Mouse (Mus musculus) brain, embryonic 14.5 days (tissue): ENCODE data around the gene Lce1d. TPM values are rescaled to one million over a fixed set of nuclear protein-coding genes. Genes with fewer than 3 reads are reported as not detected.
"Not testable (repeated sequence)": the region's sequence is repeated elsewhere in the genome, so short reads cannot be mapped to it uniquely, and the experiment has no call there.

Experiments
- DNase-seq: peaks from one replicate; pipeline ENCODE4 v3.0.0-alpha.2; 2011; ENCODE audit warnings: low read depth
- CTCF ChIP-seq: fragments of 200-500 bp; IDR thresholded peaks from 2 replicates; pipeline ENCODE4 v1.5.1; 2012; ENCODE audit warnings: inconsistent platforms, mild to moderate bottlenecking, moderate library complexity, borderline replicate concordance; ENCODE audit not compliant: insufficient read depth, insufficient read length; ENCODE audit errors: extremely low read depth
- POLR2A ChIP-seq: fragments of 200-500 bp; IDR thresholded peaks from 2 replicates; pipeline ENCODE4 v1.6.1; 2012; ENCODE audit warnings: mild to moderate bottlenecking, inconsistent platforms, borderline replicate concordance; ENCODE audit not compliant: poor library complexity, insufficient read depth, insufficient read length, severe bottlenecking; ENCODE audit errors: extremely low read depth
- polyA plus RNA-seq: library from polyadenylated mRNA; depleted of rRNA; stranded (reverse); fragments of >200 nt; gene quantifications from 2 replicates; pipeline ENCODE4 v1.2.3, GENCODE M21; 2012; rRNA removed

Lce1d gene
- not detected in 2 replicates for polyA plus RNA-seq

DNA sequence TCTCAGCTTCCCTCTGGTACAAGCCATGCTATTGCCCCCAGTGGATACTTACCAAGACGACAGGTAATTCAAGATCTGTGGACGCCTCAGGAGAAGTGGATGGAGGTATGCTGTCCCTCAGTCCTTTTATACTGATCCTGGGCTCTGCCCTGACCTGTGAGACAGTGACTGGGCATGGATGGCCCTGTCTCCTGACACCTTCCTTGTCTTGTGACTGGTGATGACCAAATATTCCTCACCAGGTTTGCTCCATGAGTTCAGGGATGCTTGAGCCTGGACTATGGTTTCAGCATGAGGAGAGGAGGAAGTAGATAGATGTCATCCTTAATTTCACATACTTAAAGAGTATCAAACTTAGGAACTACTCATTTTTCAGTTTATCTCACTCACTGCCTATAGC lies at the start of gene Lce1d:
Lce1d (minus strand) TSS at position 101 of the 400 bp plus-strand sequence.
- TF ChIP-seq CTCF = no peak
- TF ChIP-seq POLR2A = no peak
- DNase-seq = no peak

DNA sequence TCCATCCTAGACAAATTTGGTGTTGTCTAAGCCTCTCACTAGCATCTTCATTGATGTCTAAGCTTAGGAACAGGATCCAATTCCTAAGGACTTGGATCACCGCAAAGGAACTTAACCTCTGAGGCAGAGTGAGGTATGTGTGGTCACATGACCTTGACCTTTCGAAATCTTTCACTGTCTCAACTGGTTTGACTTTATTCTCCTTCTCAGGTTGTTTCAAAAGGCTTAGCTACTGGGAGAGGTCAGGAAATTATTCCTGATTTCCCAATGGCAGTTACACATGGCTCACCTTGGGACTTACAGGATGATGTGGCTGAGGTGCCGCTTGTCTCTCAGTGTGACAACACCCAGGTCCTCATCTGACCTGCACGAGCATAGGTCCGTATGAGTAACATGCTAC lies 35.6 kb upstream of the Lce1d start:
- no peak for TF ChIP-seq POLR2A
- TF ChIP-seq CTCF = no peak
- no peak for DNase-seq

DNA sequence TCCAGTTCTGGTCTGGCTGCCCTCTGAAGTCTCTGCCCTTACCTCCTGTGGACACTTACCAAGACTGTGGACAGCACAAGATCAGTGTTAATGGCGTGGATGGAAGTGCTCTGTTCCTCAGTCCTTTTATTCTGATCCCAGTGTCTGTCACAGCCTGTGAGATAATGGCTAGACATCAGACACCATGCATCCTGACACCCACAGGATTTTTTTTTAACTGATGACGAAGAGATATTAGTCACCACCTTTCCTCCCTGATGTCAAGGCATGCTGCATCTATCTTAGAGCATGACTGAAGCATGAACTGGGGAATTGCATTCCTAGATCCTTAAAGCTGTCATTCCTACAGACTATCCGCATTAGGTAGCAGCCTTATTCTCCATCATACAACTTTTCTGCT lies 33.2 kb upstream of the Lce1d start, which contains the start of gene Lce1f:
Lce1f (minus strand) TSS at position 101 of the 400 bp plus-strand sequence.
- no peak for DNase-seq

DNA sequence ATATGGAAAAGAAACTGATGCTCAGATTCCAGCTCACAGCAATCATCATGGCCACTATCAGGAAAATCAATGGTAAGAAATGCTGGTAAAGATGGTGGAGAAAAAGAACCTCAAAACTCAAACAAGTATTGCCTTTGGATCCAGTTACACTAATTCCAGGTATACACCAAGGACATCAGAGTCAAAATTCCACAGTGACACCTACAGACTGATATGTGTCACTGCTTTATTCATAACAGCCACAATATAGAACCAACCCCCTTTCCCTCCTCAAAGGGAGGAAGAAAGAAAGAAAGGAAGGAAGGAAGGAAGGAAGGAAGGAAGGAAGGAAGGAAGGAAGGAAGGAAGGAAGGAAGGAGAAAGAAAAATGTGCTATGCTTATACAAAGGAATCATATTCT lies 28.1 kb upstream of the Lce1d start:
- TF ChIP-seq POLR2A (no peak), CTCF (no peak)
- peak; percentile 1 for DNase-seq

More for the DNA sequence above, 33.2 kb upstream of the Lce1d start, which contains the start of gene Lce1f:
- TF ChIP-seq CTCF (no peak), POLR2A (no peak)

DNA sequence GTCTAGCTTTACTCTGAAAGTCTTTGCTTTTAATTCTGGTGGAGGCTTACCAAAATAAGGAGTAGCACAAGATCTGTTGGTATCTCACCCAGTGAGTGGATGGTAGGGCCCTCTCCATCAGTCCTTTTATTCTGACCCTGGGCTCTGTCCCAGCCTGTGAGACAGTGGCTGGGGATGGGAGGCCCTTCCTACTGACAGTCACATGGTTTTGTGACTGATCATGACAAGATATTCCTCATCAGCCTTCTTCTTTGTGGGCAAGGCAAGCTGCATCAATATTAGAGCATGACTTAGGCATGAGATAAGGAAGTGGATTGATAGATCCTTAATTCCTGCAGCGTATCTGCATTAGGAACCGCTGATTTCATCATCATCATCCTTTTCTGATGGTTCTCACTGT lies 22.0 kb upstream of the Lce1d start, which contains the start of gene Lce1e:
Lce1e (minus strand) TSS at position 101 of the 400 bp plus-strand sequence.
- TF ChIP-seq CTCF = no peak
- TF ChIP-seq POLR2A = no peak
- no peak for DNase-seq

DNA sequence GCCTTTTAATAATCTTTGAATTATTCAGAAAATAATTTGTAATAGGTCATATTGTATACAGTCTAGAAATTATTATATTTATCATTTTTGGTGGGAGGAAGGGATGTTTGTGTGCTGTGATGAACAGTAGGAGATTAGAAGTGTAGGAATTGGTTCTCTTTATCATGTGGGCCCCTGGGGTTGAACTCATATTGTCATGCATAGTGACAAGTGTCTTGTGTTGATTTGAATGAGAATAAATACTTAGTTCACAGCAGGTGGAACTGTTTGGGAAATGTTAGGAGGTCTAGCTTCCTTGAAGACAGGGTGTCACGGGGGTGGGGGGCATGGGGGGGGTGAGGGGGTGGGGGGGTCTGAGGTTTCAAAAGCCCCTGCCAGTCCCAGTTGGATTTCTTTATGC lies 7.6 kb upstream of the Lce1d start:
- no peak for TF ChIP-seq POLR2A
- TF ChIP-seq CTCF = no peak
- no peak for DNase-seq

DNA sequence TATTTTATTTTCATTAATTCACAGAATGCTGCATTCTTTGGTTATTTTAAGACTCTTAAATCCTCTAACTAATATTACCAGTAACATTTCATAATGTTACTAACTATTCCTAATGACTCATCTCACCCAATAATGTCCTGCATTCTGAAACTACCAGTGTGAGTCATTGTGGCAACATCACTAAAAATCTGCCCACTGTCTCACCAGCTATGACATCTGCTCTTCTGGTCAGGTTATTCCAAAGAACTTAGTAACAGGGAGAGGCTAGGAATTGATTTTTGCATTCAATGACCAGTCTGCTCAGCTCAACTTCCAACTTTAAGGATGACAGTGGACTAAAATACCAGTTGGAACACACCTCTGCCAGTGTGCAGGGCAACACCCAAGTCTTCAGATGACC lies 4.7 kb upstream of the Lce1d start:
- TF ChIP-seq CTCF (no peak), POLR2A (no peak)
- no peak for DNase-seq

DNA sequence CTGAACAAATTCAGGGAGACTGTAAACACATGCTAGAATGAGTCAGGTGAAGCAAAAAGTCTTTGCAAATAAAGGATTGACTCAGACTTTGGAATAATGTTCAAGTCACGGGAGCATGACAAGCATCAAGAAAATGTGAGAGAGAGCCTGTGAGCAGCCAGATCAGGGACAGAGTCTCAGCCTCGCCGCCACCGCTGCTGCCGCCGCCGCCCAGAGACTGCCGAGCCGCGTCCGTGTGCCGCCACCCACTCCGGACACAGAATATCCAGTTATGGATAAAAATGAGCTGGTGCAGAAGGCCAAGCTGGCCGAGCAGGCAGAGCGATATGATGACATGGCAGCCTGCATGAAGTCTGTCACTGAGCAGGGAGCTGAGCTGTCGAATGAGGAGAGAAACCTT lies 2.1 kb upstream of the Lce1d start:
- not testable (repeated sequence) for DNase-seq

DNA sequence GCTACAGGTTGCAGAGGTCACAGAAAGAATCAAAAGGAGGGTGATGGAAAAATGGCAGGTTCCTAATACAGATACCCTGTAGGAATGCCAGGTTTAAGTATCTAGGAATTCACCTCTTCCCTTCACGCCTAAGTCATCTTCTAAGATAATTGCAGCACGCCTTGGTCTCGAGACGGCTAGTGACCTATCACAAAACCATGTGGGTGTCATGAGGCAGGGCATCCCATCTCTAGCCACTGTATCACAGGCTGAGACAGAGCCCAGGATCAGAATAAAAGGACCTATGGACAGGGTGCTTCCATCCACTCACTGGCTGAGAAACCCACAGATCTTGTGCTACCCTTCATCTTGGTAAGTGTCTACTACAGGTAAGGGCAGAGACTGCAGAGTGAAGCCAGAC lies 8.1 kb downstream of the Lce1d start, which contains the start of gene Lce1c:
Lce1c (plus strand) TSS at position 301 of the 400 bp plus-strand sequence.
- DNase-seq = no peak
- TF ChIP-seq CTCF = no peak
- no peak for TF ChIP-seq POLR2A

DNA sequence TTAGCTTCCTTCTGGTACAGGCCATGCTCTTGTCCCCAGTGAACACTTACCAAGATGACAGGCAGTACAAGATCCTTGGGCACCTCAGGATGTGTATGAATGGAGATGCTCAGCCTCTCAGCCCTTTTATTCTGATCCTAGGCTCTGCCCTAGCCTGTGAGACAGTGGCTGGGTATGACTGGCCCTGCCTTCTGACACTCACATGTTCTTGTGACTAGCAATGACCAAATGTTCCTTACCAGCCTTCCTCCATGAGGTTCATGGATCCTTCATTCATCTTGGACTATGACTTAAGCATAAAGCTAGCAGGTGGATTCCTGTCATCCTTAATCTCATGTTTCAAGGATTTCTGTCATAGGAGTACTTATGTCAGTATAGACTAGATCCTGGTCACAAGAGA lies 16.8 kb downstream of the Lce1d start, which contains the start of gene Lce1a2:
Lce1a2 (minus strand) TSS at position 101 of the 400 bp plus-strand sequence.
- no peak for DNase-seq
- TF ChIP-seq POLR2A = no peak
- no peak for TF ChIP-seq CTCF

DNA sequence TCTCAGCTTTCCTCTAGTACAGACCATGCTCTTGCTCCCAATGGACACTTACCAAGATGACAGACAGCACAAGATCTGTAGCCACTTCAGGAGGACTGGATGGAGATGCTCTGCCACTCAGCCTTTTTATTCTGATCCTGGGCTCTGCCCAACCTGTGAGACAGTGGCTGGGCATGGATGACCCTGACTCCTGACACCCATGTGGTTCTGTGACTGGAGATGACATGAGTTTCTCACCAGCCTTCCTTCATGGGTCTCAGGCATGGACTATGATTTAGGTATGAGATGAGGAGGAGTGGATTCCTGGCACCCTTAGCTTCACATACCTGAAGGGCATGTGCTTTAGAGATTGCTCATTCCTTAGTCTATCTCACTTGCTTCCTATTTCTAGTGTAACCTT lies 30.2 kb downstream of the Lce1d start, which contains the start of gene Lce1b:
Lce1b (minus strand) TSS at position 101 of the 400 bp plus-strand sequence.
- no peak for TF ChIP-seq CTCF
- no peak for TF ChIP-seq POLR2A

DNA sequence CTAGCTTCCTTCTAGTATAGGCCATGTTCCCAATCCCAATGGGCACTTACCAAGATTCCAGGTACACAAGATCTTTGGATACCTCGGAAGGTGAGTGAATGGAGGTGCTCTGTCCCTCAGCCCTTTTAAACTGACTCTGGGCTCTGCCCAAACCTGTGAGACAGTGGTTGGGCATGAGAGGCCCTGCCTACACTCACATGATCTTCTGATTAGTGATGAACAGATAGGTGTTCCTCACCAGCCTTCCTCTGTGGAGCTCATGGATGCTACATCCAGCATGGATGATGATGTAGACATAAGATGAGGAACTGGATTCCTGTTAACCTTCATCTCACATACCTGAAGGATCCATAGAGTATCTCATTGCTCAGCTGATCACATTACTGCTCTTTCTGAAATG lies 38.8 kb downstream of the Lce1d start, which contains the start of gene Lce1a1:
Lce1a1 (minus strand) TSS at position 101 of the 400 bp plus-strand sequence.
- no peak for DNase-seq
- TF ChIP-seq CTCF (no peak), POLR2A (no peak)

More for the DNA sequence above, 30.2 kb downstream of the Lce1d start, which contains the start of gene Lce1b:
- DNase-seq = no peak
